8 mouse cellular contexts compared by ENCODE assay signal in the genomic region with DNA sequence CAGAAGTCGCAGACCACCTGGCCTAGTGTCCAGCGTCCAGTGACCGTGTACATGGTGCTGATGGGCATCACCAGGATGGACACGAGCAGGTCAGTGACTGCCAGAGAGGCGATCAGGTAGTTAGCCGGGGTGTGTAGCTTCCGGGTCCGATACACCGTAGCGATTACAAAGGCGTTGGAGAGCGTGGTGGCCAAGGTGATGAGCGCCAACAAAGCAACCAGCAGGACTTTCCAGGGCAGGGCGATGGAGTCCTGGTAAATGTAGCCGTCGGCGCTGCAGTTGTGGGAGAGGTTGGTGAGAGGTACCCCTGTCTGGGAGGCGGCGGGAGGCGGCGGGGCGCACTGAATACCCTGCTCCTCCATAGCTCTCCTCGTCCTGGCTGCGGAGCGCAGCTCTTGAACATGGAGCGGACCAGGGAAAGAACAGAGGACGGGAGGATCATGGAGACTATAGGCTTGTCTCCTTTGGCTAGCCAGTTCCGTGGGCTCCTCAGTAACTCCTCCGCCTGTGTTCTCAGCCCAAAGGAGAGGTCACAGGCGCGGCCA. TPM values are rescaled to one million over a fixed set of nuclear protein-coding genes. Genes with fewer than 3 reads are reported as not detected.
DNase-seq lines count a peak whose midpoint lies in the region; ATAC-seq and TF ChIP-seq lines count a peak whose summit lies in the region.

No protein-coding gene starts in this region.

- 0 out of 2 replicates have a peak, but pooled peaks have one; percentile 17 for TF ChIP-seq POLR2A in embryonic fibroblast, embryonic 13.5 days (IDR thresholded peaks at IDR 0.05; ENCODE audit: low read depth, low read length)

- no peak for TF ChIP-seq CTCF in embryonic fibroblast, embryonic 13.5 days (IDR thresholded peaks at IDR 0.05; ENCODE audit: borderline replicate concordance, insufficient read depth, low read length)

- peaks cover 21% of the 10 kb centered on the region for H3K4me1 ChIP-seq in heart, embryonic 13.5 days
- H3K4me1 ChIP-seq in ES-E14 (ENCODE audit: control insufficient read depth in 2 of 2, insufficient read depth in 2 of 2, low read length in 2 of 2, poor library complexity in 1 of 2) = peaks cover 0 to 5% of the 10 kb centered on the region in 2 experiments; a peak in 1 of 4 replicates
- peaks cover 5% of the 10 kb centered on the region; the same call in 1 of the 2 replicates for H3K4me1 ChIP-seq in embryonic fibroblast, embryonic 13.5 days (ENCODE audit: control insufficient read depth, insufficient read depth, low read length)
- H3K4me1 ChIP-seq in intestine, embryonic 14.5 days (replicated peaks; ENCODE audit: control insufficient read depth, insufficient read depth, low read length) = 0 out of 2 replicates have a peak, but pooled peaks cover 6% of the 10 kb centered on the region
- peaks cover 20% of the 10 kb centered on the region; the same call in 1 of the 2 replicates for H3K4me1 ChIP-seq in midbrain, embryonic 12.5 days

- H3K27ac ChIP-seq in heart, embryonic 13.5 days (replicated peaks) = no peak overlapping the region
- H3K27ac ChIP-seq in ES-E14 (ENCODE audit: insufficient read depth, low read depth, low read length, poor library complexity, severe bottlenecking) = no peak overlapping the region
- H3K27ac ChIP-seq in embryonic fibroblast, embryonic 13.5 days (ENCODE audit: insufficient read depth, low read length) = peak overlapping the region; percentile 63
- H3K27ac ChIP-seq in intestine, embryonic 14.5 days (ENCODE audit: low read depth) = no peak overlapping the region
- H3K27ac ChIP-seq in midbrain, embryonic 12.5 days (replicated peaks) = no peak overlapping the region

- no peaks in the 10 kb centered on the region for H3K36me3 ChIP-seq in heart, embryonic 13.5 days
- no peaks in the 10 kb centered on the region for H3K36me3 ChIP-seq in ES-E14 (ENCODE audit: control insufficient read depth, insufficient read depth, low read length, poor library complexity, severe bottlenecking)
- H3K36me3 ChIP-seq in intestine, embryonic 14.5 days (ENCODE audit: control insufficient read depth, insufficient read depth, low read length) = no peaks in the 10 kb centered on the region
- no peaks in the 10 kb centered on the region for H3K36me3 ChIP-seq in midbrain, embryonic 12.5 days

- no peak for DNase-seq in heart, adult 8-10 months (ENCODE audit: low spot score)
- peak; percentile 1 for DNase-seq in ES-E14 (ENCODE audit: low read depth, low spot score)
- peak; percentile 65 for DNase-seq in intestine, embryonic 14.5 days (ENCODE audit: low spot score)
- no peak for DNase-seq in cerebellum, adult 8-10 months
- DNase-seq in gastrocnemius, postnatal 4 days (ENCODE audit: low spot score in 2 of 2) = no peak

- H3K9ac ChIP-seq in heart, embryonic 13.5 days = peak overlapping the region; percentile 83
- H3K9ac ChIP-seq in ES-E14 (ENCODE audit: insufficient read depth, low read depth, low read length, poor library complexity, severe bottlenecking) = peak overlapping the region; percentile 13; the same call in 1 of the 2 replicates
- peak overlapping the region; percentile 29; the same call in 1 of the 2 replicates for H3K9ac ChIP-seq in intestine, embryonic 14.5 days (ENCODE audit: low read length)
- H3K9ac ChIP-seq in midbrain, embryonic 12.5 days (replicated peaks) = peak overlapping the region; percentile 64

- ATAC-seq in heart, embryonic 13.5 days (ENCODE audit: extremely low read depth, insufficient number of reproducible peaks, low FRiP score, low TSS enrichment) = no peak
- ATAC-seq in intestine, embryonic 14.5 days (replicated peaks; ENCODE audit: low FRiP score, low TSS enrichment, low read depth) = peak; percentile 25
- ATAC-seq in midbrain, embryonic 12.5 days (ENCODE audit: low FRiP score, low read depth) = peak; percentile 34

- peak overlapping the region; percentile 80 for H3K4me3 ChIP-seq in heart, embryonic 13.5 days
- H3K4me3 ChIP-seq in ES-E14 (ENCODE audit: insufficient read depth in 1 of 2, low read depth in 1 of 2, low read length in 2 of 2, poor library complexity in 1 of 2, severe bottlenecking in 1 of 2) = peak overlapping the region; percentile 78 to 86
- H3K4me3 ChIP-seq in embryonic fibroblast, embryonic 13.5 days (ENCODE audit: insufficient read depth, low read length) = peak overlapping the region; percentile 50
- H3K4me3 ChIP-seq in intestine, embryonic 14.5 days (ENCODE audit: low read depth, low read length) = peak overlapping the region; percentile 64
- peak overlapping the region; percentile 78 for H3K4me3 ChIP-seq in midbrain, embryonic 12.5 days

- in situ Hi-C loops in ES-E14 (cut with MboI; ENCODE audit: low sequenced_read_pairs in 2 of 2, unreplicated experiment in 2 of 2) = no loop called here

- under 1% methylated on average over 31 of the region's 31 CpGs for WGBS in heart, embryonic 13.5 days
- 1% methylated on average over 31 of the region's 31 CpGs for WGBS in intestine, embryonic 14.5 days
- under 1% methylated on average over 30 of the region's 31 CpGs for WGBS in midbrain, embryonic 12.5 days

- H3K4me2 ChIP-seq in heart, embryonic 13.5 days = peak overlapping the region; percentile 100
- H3K4me2 ChIP-seq in intestine, embryonic 14.5 days (ENCODE audit: low read length) = peak overlapping the region; percentile 94
- H3K4me2 ChIP-seq in midbrain, embryonic 12.5 days (replicated peaks) = peak overlapping the region; percentile 100

- peaks cover 51% of the 10 kb centered on the region for H3K27me3 ChIP-seq in heart, embryonic 13.5 days (replicated peaks)
- H3K27me3 ChIP-seq in intestine, embryonic 14.5 days (replicated peaks; ENCODE audit: control insufficient read depth, insufficient read depth, low read length) = peaks cover 47% of the 10 kb centered on the region
- H3K27me3 ChIP-seq in midbrain, embryonic 12.5 days = peaks cover 56% of the 10 kb centered on the region

- no peaks in the 10 kb centered on the region for H3K9me3 ChIP-seq in heart, embryonic 13.5 days
- no peaks in the 10 kb centered on the region for H3K9me3 ChIP-seq in ES-E14 (ENCODE audit: control insufficient read depth, insufficient read depth, low read depth, low read length)
- no peaks in the 10 kb centered on the region for H3K9me3 ChIP-seq in intestine, embryonic 14.5 days (ENCODE audit: control insufficient read depth, low read length)
- H3K9me3 ChIP-seq in midbrain, embryonic 12.5 days = no peaks in the 10 kb centered on the region

TF ChIP-seq in ES-E14, 5 proteins besides CTCF, POLR2A, EP300 and RAD21:
- no peak for TF ChIP-seq CHD2 (IDR thresholded peaks at IDR 0.05; ENCODE audit: low read depth, low read length)
- no peak for TF ChIP-seq ZNF384 (IDR thresholded peaks at IDR 0.05; ENCODE audit: low read depth, low read length)
- TF ChIP-seq MAFK (IDR thresholded peaks at IDR 0.05; ENCODE audit: insufficient read depth, low read depth, low read length) = no peak
- no peak for TF ChIP-seq ZC3H11A (IDR thresholded peaks at IDR 0.05; ENCODE audit: borderline replicate concordance, low read depth, low read length)
- no peak for TF ChIP-seq HCFC1 (IDR thresholded peaks at IDR 0.05; ENCODE audit: borderline replicate concordance, insufficient read depth, low read length)

RNA-seq across cellular contexts. Expression of a gene that starts 1.4 kb away (rescaled TPM):
- 0.73 and 0.84 TPM in 2 replicates for polyA plus RNA-seq in heart, embryonic 13.5 days (2015; fragmentation: Nextera tagmentation; extraction: Ambion mirVana)
- total RNA-seq in heart, adult 8-10 months (2022) = under 1 TPM; 0.31 to 0.82 (median 0.35) TPM
- 0.79 and 1.5 TPM in 2 replicates for total RNA-seq in ES-E14 (2012; rRNA removed)
- 32.5 and 78.1 TPM in 2 replicates for polyA plus RNA-seq in embryonic fibroblast, embryonic 13.5 days (2011; ENCODE audit: insufficient read length, low read depth, missing spikeins)
- 0.46 and 0.78 TPM in 2 replicates for polyA plus RNA-seq in intestine, embryonic 14.5 days (2014; fragmentation: Nextera tagmentation; extraction: Ambion mirVana)
- 0.51 and 0.58 TPM in 2 replicates for polyA plus RNA-seq in midbrain, embryonic 12.5 days (2016; fragmentation: Nextera tagmentation; extraction: Ambion mirVana)
- under 1 TPM; 0.08 to 0.12 TPM for total RNA-seq in gastrocnemius, postnatal 4 days (2021)

Comparison
In these comparisons a context has a peak if more than half of its experiments do, and no peak if none do; other contexts are left out.
1. H3K9ac ChIP-seq: peak in every context shown above with its lines; median percentile 83 in heart, embryonic 13.5 days; 64 in midbrain, embryonic 12.5 days; 29 in intestine, embryonic 14.5 days; 13 in ES-E14.
2. DNase-seq: peak in ES-E14 (single experiment) and intestine, embryonic 14.5 days (single experiment); none in heart, adult 8-10 months (single experiment), cerebellum, adult 8-10 months (single experiment) and gastrocnemius, postnatal 4 days (0 of 2).
3. RNA of a gene that starts 1.4 kb away (polyA plus RNA-seq): 32.5 to 78.1 TPM in embryonic fibroblast, embryonic 13.5 days; 0.73 to 0.84 TPM in heart, embryonic 13.5 days, 0.51 to 0.58 TPM in midbrain, embryonic 12.5 days and 0.46 to 0.78 TPM in intestine, embryonic 14.5 days; every median in the first group is over 10 times any median in the second.
4. Peak in every context shown above with its lines, with median percentiles within 50 percentile points of each other: H3K4me2 ChIP-seq and H3K4me3 ChIP-seq.